Mouse (Mus musculus): ENCODE data around the gene Gabbr1.

Gabbr1 gene

GRCm38 (mm10) chr17:37044651-37045244 is 1.0 kb upstream of the Gabbr1 start:
- no peak for DNase-seq (ENCODE audit: low spot score)

GRCm38 (mm10) chr17:37046312-37047112 is 746 bp downstream of the Gabbr1 start:
- no peak for DNase-seq (ENCODE audit: low spot score)

GRCm38 (mm10) chr17:37047332-37047976 is 1.7 kb downstream of the Gabbr1 start:
- no peak for DNase-seq (ENCODE audit: low spot score)

DNA sequence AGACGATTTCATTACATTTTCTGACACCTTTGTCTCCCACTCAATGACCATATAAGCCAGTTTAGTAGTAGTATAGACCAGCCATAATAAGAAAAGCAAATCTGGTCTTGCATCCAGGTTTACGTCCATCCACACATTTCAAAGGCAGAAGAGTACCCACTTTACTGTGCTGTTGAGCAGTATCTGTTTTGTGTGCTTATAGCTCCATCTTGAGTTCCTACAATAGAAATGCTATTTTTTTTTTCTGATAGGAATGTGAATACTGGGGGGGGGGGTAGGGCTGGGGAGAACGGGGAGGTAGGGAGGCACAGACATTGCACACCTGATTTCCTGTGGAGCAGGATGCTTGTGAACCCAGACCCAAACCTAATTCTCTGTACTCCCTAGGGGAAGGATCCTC is 2.2 kb downstream of the Gabbr1 start:
- DNase-seq (ENCODE audit: low spot score) = no peak

DNA sequence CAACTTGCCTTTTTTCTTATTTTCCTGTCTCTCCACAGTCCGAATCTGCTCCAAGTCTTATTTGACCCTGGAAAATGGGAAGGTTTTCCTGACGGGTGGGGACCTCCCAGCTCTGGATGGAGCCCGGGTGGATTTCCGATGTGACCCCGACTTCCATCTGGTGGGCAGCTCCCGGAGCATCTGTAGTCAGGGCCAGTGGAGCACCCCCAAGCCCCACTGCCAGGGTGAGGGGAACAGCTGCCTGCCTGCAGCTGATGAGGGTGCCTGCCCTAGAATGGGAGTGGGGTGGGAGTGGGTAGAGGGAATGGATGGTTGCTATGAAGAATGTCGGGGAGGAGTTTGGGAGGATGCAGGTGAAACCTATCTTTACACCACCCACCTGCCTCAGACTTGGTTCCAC is 2.6 kb downstream of the Gabbr1 start:
- DNase-seq (ENCODE audit: low spot score) = no peak

DNA sequence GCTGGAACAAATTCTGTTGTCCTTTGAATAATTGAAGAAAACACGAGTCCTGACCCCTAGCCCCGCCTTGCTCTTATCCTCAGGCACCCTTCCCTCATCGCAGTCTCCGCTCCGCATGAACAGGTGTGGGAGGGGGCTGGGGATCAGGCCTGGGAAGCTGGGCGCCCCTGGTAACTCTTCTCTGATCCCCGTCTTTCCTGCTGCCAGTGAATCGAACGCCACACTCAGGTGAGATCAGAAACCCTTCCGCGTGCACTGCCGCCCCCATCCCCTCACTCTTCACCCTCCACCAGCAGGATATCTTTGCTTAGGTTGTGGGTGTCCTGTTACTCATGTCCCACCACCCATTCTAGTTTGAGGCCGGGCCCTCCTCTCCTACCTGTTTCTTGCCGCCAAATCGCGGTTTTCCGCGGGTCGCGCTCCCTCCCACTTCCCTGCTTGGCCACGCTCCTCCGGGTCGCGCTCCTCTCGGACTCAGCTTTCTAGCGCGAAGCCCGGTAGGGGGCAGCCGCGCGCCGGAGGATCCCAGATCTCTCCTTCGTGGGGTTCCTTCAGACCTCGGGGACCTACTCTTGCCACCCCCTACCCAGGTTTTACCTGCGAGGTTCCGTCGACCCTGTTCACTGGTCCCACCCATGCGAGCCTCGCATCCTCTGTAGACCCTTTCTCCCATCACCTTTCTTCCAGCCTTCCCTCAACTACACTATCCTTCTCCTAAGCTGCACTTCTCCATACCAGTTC is 4.0 kb downstream of the Gabbr1 start:
- DNase-seq (ENCODE audit: low spot score) = peak; percentile 41

DNA sequence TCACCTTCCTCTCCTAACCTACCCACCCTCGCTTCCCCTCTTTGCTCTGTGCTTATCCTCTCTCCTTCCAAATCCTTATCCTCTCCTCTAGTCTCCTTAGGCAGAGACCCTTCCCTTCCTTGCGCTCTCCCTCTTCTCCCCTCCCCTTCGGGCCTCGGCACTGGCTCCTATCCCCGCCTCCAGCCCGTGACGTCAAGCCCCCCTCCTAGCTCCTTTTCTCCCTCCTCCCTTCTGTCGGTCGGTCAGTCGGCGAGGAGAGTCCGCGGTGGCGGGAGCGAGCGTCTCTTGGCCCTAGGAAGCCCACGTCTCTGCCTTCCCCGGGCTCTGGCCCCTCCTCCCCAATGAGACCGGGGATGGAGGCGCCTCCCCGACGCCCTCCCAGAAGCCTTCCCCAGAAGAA is 4.6 kb downstream of the Gabbr1 start:
- peak; percentile 48 for DNase-seq (ENCODE audit: low spot score)

GRCm38 (mm10) chr17:37050876-37051275 is 5.1 kb downstream of the Gabbr1 start:
- no peak for DNase-seq (ENCODE audit: low spot score)

DNA sequence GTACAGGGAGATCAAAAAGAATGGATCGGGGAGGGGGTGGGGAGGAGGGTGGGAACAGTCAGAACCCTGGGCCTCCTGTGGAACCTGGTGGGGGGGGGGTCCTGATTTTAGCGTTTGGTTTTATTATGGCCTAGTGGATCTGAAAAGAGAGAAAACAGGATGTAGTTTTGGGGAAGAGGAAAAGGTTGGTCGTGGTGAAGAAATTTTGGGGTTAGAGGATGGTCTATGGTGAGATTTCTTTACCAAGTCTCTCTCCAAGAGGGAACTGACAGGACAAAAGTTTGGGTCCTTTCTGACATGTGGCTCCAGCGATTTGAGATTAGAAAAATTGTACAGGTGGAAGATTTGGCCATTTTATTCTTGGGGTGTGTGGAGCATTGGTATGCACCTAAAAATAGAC is 6.0 kb downstream of the Gabbr1 start:
- no peak for DNase-seq (ENCODE audit: low spot score)

- DNase-seq (ENCODE audit: low spot score) = no peak
Measured at GRCm38 (mm10) chr17:37056957-37057356, 11.2 kb downstream of the Gabbr1 start.

GRCm38 (mm10) chr17:37061435-37061834 is 15.7 kb downstream of the Gabbr1 start:
- DNase-seq (ENCODE audit: low spot score) = no peak

DNA sequence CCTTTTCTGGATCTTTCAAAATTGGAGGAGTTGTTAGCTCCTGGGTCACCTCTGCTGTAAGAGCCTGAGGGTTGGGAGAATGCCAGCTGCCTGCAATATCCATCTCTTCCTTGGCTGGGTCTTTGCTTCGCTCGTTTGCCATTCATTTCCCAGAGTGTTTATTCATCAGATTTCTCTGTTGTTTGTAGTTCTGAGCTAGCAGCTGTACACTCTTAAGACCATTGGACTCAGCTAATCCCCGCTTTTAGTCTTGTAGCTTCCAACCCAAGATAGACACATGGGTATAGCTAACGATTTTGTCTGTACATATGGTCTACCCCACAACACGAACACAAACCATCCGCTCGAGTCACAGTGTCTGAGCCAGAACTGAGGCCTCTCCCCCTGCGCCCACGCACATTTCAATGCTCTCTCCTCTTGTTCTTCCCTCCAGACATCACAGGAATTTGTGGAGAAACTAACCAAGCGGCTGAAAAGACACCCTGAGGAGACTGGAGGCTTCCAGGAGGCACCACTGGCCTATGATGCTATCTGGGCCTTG is 16.4 kb downstream of the Gabbr1 start:
- DNase-seq (ENCODE audit: low spot score) = no peak

- no peak for DNase-seq (ENCODE audit: low spot score)
Measured at GRCm38 (mm10) chr17:37063063-37063462, 17.3 kb downstream of the Gabbr1 start.

DNA sequence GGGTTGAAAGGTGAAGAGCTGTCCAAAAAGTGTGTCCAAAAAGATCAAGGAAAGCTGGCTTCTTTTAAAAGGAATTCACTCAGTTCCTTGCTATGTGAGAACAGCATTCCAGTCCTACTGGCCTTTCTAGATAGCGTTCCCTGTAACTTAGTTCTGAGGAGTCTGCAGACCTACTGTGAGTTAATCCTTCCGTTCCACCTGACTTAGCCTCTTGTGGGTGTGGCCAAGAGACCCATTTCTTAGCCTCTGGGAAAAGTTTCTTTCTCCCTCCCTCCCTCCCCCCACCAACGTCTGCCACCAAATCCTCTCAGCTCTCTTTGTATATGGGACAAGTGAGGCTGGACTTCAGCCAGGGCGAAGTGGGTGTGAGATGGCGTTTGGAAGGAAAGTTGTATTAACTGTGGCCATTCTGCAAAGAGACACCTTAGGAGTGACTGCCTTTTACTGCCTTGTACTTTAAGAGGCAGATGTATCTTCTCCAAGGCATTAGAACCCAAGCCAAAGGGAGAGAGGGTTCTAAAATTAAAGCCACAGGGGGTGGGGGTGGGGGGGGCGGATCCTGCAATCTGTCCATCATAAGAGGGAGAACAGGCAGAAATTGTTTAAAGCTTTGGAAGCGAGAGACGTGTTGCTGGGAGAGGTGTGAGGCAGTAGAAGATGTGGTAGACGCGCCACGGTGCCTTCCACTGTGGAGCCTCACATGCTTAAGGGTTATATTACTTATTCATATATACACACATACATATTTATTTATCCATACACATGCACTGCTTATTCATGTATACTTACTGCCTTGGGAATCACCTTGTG is 18.1 kb downstream of the Gabbr1 start:
- DNase-seq (ENCODE audit: low spot score) = no peak

DNA sequence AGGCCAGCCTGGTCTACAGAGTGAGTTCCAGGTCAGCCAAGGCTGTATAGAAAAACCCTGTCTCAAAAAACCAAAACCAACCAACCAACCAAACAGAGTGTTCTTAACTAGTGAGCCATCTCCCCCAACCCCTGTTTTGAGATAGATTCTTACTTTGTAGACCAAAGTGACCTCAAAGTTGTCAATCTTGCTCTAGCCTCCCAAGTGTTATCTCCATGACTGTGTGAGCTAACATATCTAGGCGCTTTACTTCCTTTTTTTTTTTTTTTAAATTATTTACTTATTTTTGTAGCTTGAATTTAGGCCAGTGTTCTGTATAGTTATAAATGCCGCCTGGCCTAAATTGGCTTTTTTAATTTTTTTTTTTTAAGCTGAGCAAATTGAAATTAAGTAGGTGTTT is 20.2 kb downstream of the Gabbr1 start:
- no peak for DNase-seq (ENCODE audit: low spot score)

GRCm38 (mm10) chr17:37067861-37068260 is 22.1 kb downstream of the Gabbr1 start:
- DNase-seq (ENCODE audit: low spot score) = no peak

DNA sequence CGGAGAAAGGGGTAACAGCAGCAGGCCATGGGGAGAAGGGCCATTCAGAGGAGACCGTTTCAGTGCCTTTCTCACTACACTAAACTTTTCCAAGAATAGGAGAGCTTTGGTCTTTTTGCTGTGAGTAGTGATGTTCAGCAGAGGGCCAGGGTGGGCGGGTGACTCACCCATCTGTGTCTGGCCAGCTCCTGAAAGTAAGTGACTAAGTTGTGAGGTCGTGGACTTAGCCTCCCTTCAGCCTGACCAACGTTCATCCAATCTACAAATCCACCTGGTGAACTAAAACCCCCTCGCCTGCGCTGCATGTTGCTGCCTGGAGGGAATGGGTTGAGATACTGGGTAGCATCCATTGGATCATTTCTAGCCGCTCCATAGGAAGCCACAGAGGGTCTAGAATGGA is 24.4 kb downstream of the Gabbr1 start:
- DNase-seq (ENCODE audit: low spot score) = no peak

- no peak for DNase-seq (ENCODE audit: low spot score)
Measured at GRCm38 (mm10) chr17:37072080-37072729, 26.4 kb downstream of the Gabbr1 start.

- no peak for DNase-seq (ENCODE audit: low spot score)
Measured at GRCm38 (mm10) chr17:37072730-37073276, 27.0 kb downstream of the Gabbr1 start.

- no peak for DNase-seq (ENCODE audit: low spot score)
Measured at GRCm38 (mm10) chr17:37075181-37075580, 29.4 kb downstream of the Gabbr1 start.

DNA sequence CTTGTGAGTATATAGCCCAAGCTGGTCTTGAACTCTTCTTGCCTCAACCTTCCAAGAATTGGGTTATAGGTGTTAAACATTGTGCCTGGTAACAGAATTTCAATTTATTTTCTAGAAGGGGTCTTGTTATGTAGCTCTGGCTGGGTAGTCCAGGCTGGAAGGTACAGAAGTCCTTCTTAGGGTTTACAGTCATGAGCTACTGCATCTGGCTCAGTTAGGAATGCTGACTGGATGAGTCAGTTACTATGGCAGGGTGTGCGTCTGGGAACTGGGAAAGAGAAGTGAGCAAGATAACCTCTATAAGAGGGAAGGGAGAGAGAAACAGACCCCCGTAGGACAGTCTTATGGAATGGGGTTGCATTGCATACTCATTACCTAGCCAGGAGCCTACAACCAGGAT is 30.0 kb downstream of the Gabbr1 start:
- no peak for DNase-seq (ENCODE audit: low spot score)

Measured in urinary bladder, postnatal 10 days (tissue).